Mouse (Mus musculus): ENCODE measurements around the gene Cenpt. TPM values are rescaled to one million over a fixed set of nuclear protein-coding genes. Genes with fewer than 3 reads are reported as not detected.

Cenpt gene
- polyA plus RNA-seq, 1 experiment from 2014 or later = 45.9 TPM

- Histone ChIP-seq H3K27ac (ENCODE audit: low read length) (peak overlapping the region; percentile 84), H3K27me3 (ENCODE audit: control insufficient read depth, insufficient read depth, low read depth, low read length) (no peaks in the 10 kb centered on the region), H3K9me3 (replicated peaks; ENCODE audit: control insufficient read depth, low read length, poor library complexity, severe bottlenecking) (no peaks in the 10 kb centered on the region), H3K36me3 (ENCODE audit: control insufficient read depth, insufficient read depth, low read length) (no peaks in the 10 kb centered on the region), H3K4me2 (ENCODE audit: low read length) (peak overlapping the region; percentile 99), H3K9ac (ENCODE audit: low read depth, low read length) (peak overlapping the region; percentile 84), H3K4me1 (ENCODE audit: control insufficient read depth, insufficient read depth, low read length) (peaks cover 39% of the 10 kb centered on the region), H3K4me3 (ENCODE audit: low read depth, low read length) (peak overlapping the region; percentile 66)
- peak; percentile 25 for ATAC-seq
- WGBS = under 1% methylated on average over 66 of the region's 71 CpGs
These were observed 2.4 kb upstream of the Cenpt start for GRCm38 (mm10) chr8:105855248-105856167.

GRCm38 (mm10) chr8:105854715-105855216, 1.7 kb upstream of the Cenpt start, which contains the start of gene Thap11:
TSS of gene Thap11 (plus strand) at chr8:105855132.
- WGBS = under 1% methylated on average over 43 of the region's 43 CpGs
- H3K4me1 ChIP-seq (ENCODE audit: control insufficient read depth, insufficient read depth, low read length) = peaks cover 39% of the 10 kb centered on the region
- peak within 1 kb of the TSS; percentile 84 for H3K9ac ChIP-seq (ENCODE audit: low read depth, low read length)
- no peaks in the 10 kb centered on the region for H3K9me3 ChIP-seq (replicated peaks; ENCODE audit: control insufficient read depth, low read length, poor library complexity, severe bottlenecking)
- peak within 1 kb of the TSS; percentile 84 for H3K27ac ChIP-seq (ENCODE audit: low read length)
- no peaks in the 10 kb centered on the region for H3K36me3 ChIP-seq (ENCODE audit: control insufficient read depth, insufficient read depth, low read length)
- no peaks in the 10 kb centered on the region for H3K27me3 ChIP-seq (ENCODE audit: control insufficient read depth, insufficient read depth, low read depth, low read length)
- ATAC-seq = peak; percentile 91
- peak within 1 kb of the TSS; percentile 99 for H3K4me2 ChIP-seq (ENCODE audit: low read length)
- H3K4me3 ChIP-seq (ENCODE audit: low read depth, low read length) = peak within 1 kb of the TSS; percentile 66

GRCm38 (mm10) chr8:105854303-105854702, 1.2 kb upstream of the Cenpt start:
- peak overlapping the region; percentile 66 for H3K4me3 ChIP-seq (ENCODE audit: low read depth, low read length)
- peak overlapping the region; percentile 37 for H3K4me2 ChIP-seq (ENCODE audit: low read length)
- WGBS = 25% methylated on average over 8 of the region's 8 CpGs
- no peaks in the 10 kb centered on the region for H3K27me3 ChIP-seq (ENCODE audit: control insufficient read depth, insufficient read depth, low read depth, low read length)
- no peaks in the 10 kb centered on the region for H3K36me3 ChIP-seq (ENCODE audit: control insufficient read depth, insufficient read depth, low read length)
- peak overlapping the region; percentile 39; the same call in 1 of the 2 replicates for H3K27ac ChIP-seq (ENCODE audit: low read length)
- no peak overlapping the region for H3K9ac ChIP-seq (ENCODE audit: low read depth, low read length)
- H3K4me1 ChIP-seq (ENCODE audit: control insufficient read depth, insufficient read depth, low read length) = peaks cover 35% of the 10 kb centered on the region
- ATAC-seq = peak; percentile 18
- no peaks in the 10 kb centered on the region for H3K9me3 ChIP-seq (replicated peaks; ENCODE audit: control insufficient read depth, low read length, poor library complexity, severe bottlenecking)

- Histone ChIP-seq H3K4me3 (ENCODE audit: low read depth, low read length) (peak overlapping the region; percentile 77; the same call in 1 of the 2 replicates), H3K27ac (ENCODE audit: low read length) (no peak overlapping the region; the same call in 1 of the 2 replicates), H3K9me3 (replicated peaks; ENCODE audit: control insufficient read depth, low read length, poor library complexity, severe bottlenecking) (no peaks in the 10 kb centered on the region), H3K27me3 (ENCODE audit: control insufficient read depth, insufficient read depth, low read depth, low read length) (no peaks in the 10 kb centered on the region), H3K36me3 (ENCODE audit: control insufficient read depth, insufficient read depth, low read length) (peaks cover 7% of the 10 kb centered on the region), H3K4me1 (ENCODE audit: control insufficient read depth, insufficient read depth, low read length) (peaks cover 26% of the 10 kb centered on the region), H3K4me2 (ENCODE audit: low read length) (0 out of 2 replicates have a peak overlapping the region, but pooled peaks have one; percentile 83), H3K9ac (ENCODE audit: low read depth, low read length) (no peak overlapping the region)
- ATAC-seq = no peak
- WGBS = 83% methylated on average over 12 of the region's 12 CpGs
These were observed 840 bp downstream of the Cenpt start for GRCm38 (mm10) chr8:105852146-105852729.

- peak overlapping the region; percentile 83 for H3K4me2 ChIP-seq (ENCODE audit: low read length)
- no peaks in the 10 kb centered on the region for H3K27me3 ChIP-seq (ENCODE audit: control insufficient read depth, insufficient read depth, low read depth, low read length)
- H3K27ac ChIP-seq (ENCODE audit: low read length) = peak overlapping the region; percentile 82
- no peaks in the 10 kb centered on the region for H3K9me3 ChIP-seq (replicated peaks; ENCODE audit: control insufficient read depth, low read length, poor library complexity, severe bottlenecking)
- peaks cover 21% of the 10 kb centered on the region for H3K4me1 ChIP-seq (ENCODE audit: control insufficient read depth, insufficient read depth, low read length)
- under 1% methylated on average over 34 of the region's 34 CpGs for WGBS
- peak; percentile 86 for ATAC-seq
- H3K36me3 ChIP-seq (ENCODE audit: control insufficient read depth, insufficient read depth, low read length) = peaks cover 10% of the 10 kb centered on the region
- H3K9ac ChIP-seq (ENCODE audit: low read depth, low read length) = peak overlapping the region; percentile 81
- peak overlapping the region; percentile 77 for H3K4me3 ChIP-seq (ENCODE audit: low read depth, low read length)
These were observed 1.4 kb downstream of the Cenpt start for GRCm38 (mm10) chr8:105851651-105852143.

- H3K27me3 ChIP-seq (ENCODE audit: control insufficient read depth, insufficient read depth, low read depth, low read length) = no peaks in the 10 kb centered on the region
- H3K4me1 ChIP-seq (ENCODE audit: control insufficient read depth, insufficient read depth, low read length) = peaks cover 10% of the 10 kb centered on the region
- H3K4me3 ChIP-seq (ENCODE audit: low read depth, low read length) = no peak overlapping the region
- no peak overlapping the region for H3K9ac ChIP-seq (ENCODE audit: low read depth, low read length)
- no peaks in the 10 kb centered on the region for H3K9me3 ChIP-seq (replicated peaks; ENCODE audit: control insufficient read depth, low read length, poor library complexity, severe bottlenecking)
- peaks cover 18% of the 10 kb centered on the region for H3K36me3 ChIP-seq (ENCODE audit: control insufficient read depth, insufficient read depth, low read length)
- H3K4me2 ChIP-seq (ENCODE audit: low read length) = peak overlapping the region; percentile 22
- 85% methylated on average over 7 of the region's 7 CpGs for WGBS
- no peak for ATAC-seq
- no peak overlapping the region for H3K27ac ChIP-seq (ENCODE audit: low read length)
These were observed 2.5 kb downstream of the Cenpt start for GRCm38 (mm10) chr8:105850611-105851010.

GRCm38 (mm10) chr8:105850014-105850413, 3.1 kb downstream of the Cenpt start:
- WGBS = 86% methylated on average over 4 of the region's 4 CpGs
- Histone ChIP-seq H3K36me3 (ENCODE audit: control insufficient read depth, insufficient read depth, low read length) (peaks cover 20% of the 10 kb centered on the region), H3K9ac (ENCODE audit: low read depth, low read length) (no peak overlapping the region), H3K4me3 (ENCODE audit: low read depth, low read length) (no peak overlapping the region), H3K4me1 (ENCODE audit: control insufficient read depth, insufficient read depth, low read length) (peaks cover 10% of the 10 kb centered on the region), H3K4me2 (ENCODE audit: low read length) (no peak overlapping the region), H3K9me3 (replicated peaks; ENCODE audit: control insufficient read depth, low read length, poor library complexity, severe bottlenecking) (no peaks in the 10 kb centered on the region), H3K27ac (ENCODE audit: low read length) (no peak overlapping the region), H3K27me3 (ENCODE audit: control insufficient read depth, insufficient read depth, low read depth, low read length) (no peaks in the 10 kb centered on the region)
- ATAC-seq = no peak

- no peaks in the 10 kb centered on the region for H3K27me3 ChIP-seq (ENCODE audit: control insufficient read depth, insufficient read depth, low read depth, low read length)
- H3K4me1 ChIP-seq (ENCODE audit: control insufficient read depth, insufficient read depth, low read length) = peaks cover 8% of the 10 kb centered on the region
- H3K27ac ChIP-seq (ENCODE audit: low read length) = no peak overlapping the region
- 89% methylated on average over 11 of the region's 11 CpGs for WGBS
- H3K4me3 ChIP-seq (ENCODE audit: low read depth, low read length) = no peak overlapping the region
- H3K4me2 ChIP-seq (ENCODE audit: low read length) = no peak overlapping the region
- ATAC-seq = no peak
- H3K9ac ChIP-seq (ENCODE audit: low read depth, low read length) = no peak overlapping the region
- peaks cover 33% of the 10 kb centered on the region for H3K36me3 ChIP-seq (ENCODE audit: control insufficient read depth, insufficient read depth, low read length)
- H3K9me3 ChIP-seq (replicated peaks; ENCODE audit: control insufficient read depth, low read length, poor library complexity, severe bottlenecking) = no peaks in the 10 kb centered on the region
These were observed 6.4 kb downstream of the Cenpt start for GRCm38 (mm10) chr8:105846678-105847077.
